Comparison of ENCODE assay signal across 8 mouse cellular contexts in genomic region chr4:136311042-136311999, GRCm38 (mm10). TPM values are rescaled to one million over a fixed set of nuclear protein-coding genes. Genes with fewer than 3 reads are reported as not detected.
DNase-seq lines count a peak whose midpoint lies in the region; ATAC-seq and TF ChIP-seq lines count a peak whose summit lies in the region.

No protein-coding gene starts in this region.

- H3K27ac ChIP-seq in MEL (ENCODE audit: control insufficient read depth, low read depth, low read length) (peak overlapping the region; percentile 87), macrophage (no peak overlapping the region)
- H3K27ac ChIP-seq in forebrain, embryonic 14.5 days (ENCODE audit: low read depth, low read length): peak overlapping the region; percentile 97

- H3K4me1 ChIP-seq in MEL (ENCODE audit: control insufficient read depth in 1 of 2, insufficient read depth in 2 of 2, low read length in 2 of 2): peaks cover 10 to 15% of the 10 kb centered on the region in 2 experiments; a peak in 2 of 4 replicates
- H3K4me1 ChIP-seq in forebrain, embryonic 14.5 days (ENCODE audit: control insufficient read depth, insufficient read depth, low read length): peaks cover 29% of the 10 kb centered on the region

- TF ChIP-seq CTCF in MEL (IDR thresholded peaks at IDR 0.05 in 2 of 3, conservative IDR thresholded peaks at IDR 0.05 in 1 of 3; ENCODE audit: control insufficient read depth in 1 of 3, insufficient read depth in 1 of 3, low read depth in 2 of 3, low read length in 3 of 3, poor library complexity in 1 of 3, severe bottlenecking in 1 of 3): no peak

- H3K9ac ChIP-seq in MEL (ENCODE audit: control insufficient read depth, low read depth, low read length, poor library complexity, severe bottlenecking): peak overlapping the region; percentile 100
- peak overlapping the region; percentile 100 for H3K9ac ChIP-seq in forebrain, embryonic 14.5 days (ENCODE audit: low read length)

- peak overlapping the region; percentile 69 to 75 for H3K4me3 ChIP-seq in MEL (ENCODE audit: control insufficient read depth in 1 of 2, insufficient read depth in 1 of 2, low read depth in 2 of 2, low read length in 2 of 2)
- H3K4me3 ChIP-seq in forebrain, embryonic 14.5 days (ENCODE audit: low read depth, low read length): peak overlapping the region; percentile 100
- peak overlapping the region; percentile 69 for H3K4me3 ChIP-seq in macrophage (ENCODE audit: inconsistent target)

- peak in 1 of 2 experiments; percentile 70; a peak in 2 of 4 replicates for TF ChIP-seq POLR2A in MEL (IDR thresholded peaks at IDR 0.05; ENCODE audit: control insufficient read depth in 1 of 2, insufficient read depth in 1 of 2, low read depth in 1 of 2, low read length in 2 of 2, poor library complexity in 1 of 2)

- peak; percentile 71 for DNase-seq in MEL (ENCODE audit: low read depth, low spot score)
- DNase-seq in c-Kit-positive CD71-negative TER-119-negative erythroid progenitor cells, embryonic 14.5 days (ENCODE audit: low read depth): peak; percentile 30
- DNase-seq in forebrain, embryonic 14.5 days (ENCODE audit: low spot score): peak; percentile 26
- DNase-seq in heart, postnatal 14 days: peak; percentile 53 to 61
- peak; percentile 54 for DNase-seq in large intestine, adult 2 months (ENCODE audit: low read depth, low spot score)
- DNase-seq in right cerebral cortex, postnatal 25 days: peak; percentile 41
- DNase-seq in urinary bladder, postnatal 36 days (ENCODE audit: low spot score in 2 of 2): peak; percentile 65 to 69

- intact Hi-C loops in heart, postnatal 14 days (cut with DNase I): no loop called here

- 0% methylated on average over 74 of the region's 81 CpGs for WGBS in forebrain, embryonic 14.5 days
- WGBS in large intestine, adult 2 months: under 1% methylated on average over 79 of the region's 81 CpGs
- WGBS in macrophage (ENCODE audit: missing documents): 2% methylated on average over 75 of the region's 81 CpGs

- no peaks in the 10 kb centered on the region for H3K9me3 ChIP-seq in MEL (replicated peaks; ENCODE audit: insufficient read depth, low read length)
- no peaks in the 10 kb centered on the region for H3K9me3 ChIP-seq in forebrain, embryonic 14.5 days (replicated peaks; ENCODE audit: control insufficient read depth, low read length)

- H3K4me2 ChIP-seq in forebrain, embryonic 14.5 days (ENCODE audit: low read length): peak overlapping the region; percentile 69

- ATAC-seq in forebrain, embryonic 14.5 days: no peak

- H3K36me3 ChIP-seq in MEL (ENCODE audit: control insufficient read depth in 1 of 2, insufficient read depth in 2 of 2, low read length in 2 of 2) (peaks cover 11 to 25% of the 10 kb centered on the region in 2 experiments), macrophage (ENCODE audit: inconsistent target) (no peaks in the 10 kb centered on the region)
- peaks cover 2% of the 10 kb centered on the region for H3K36me3 ChIP-seq in forebrain, embryonic 14.5 days (ENCODE audit: control insufficient read depth, insufficient read depth, low read length)

- no peaks in the 10 kb centered on the region for H3K27me3 ChIP-seq in MEL (ENCODE audit: control insufficient read depth in 1 of 2, insufficient read depth in 2 of 2, low read length in 2 of 2)
- no peaks in the 10 kb centered on the region for H3K27me3 ChIP-seq in forebrain, embryonic 14.5 days (replicated peaks; ENCODE audit: control insufficient read depth, insufficient read depth, low read length)

- TF ChIP-seq EP300 in MEL (IDR thresholded peaks at IDR 0.05; ENCODE audit: low read depth in 1 of 2, low read length in 2 of 2): peak in 1 of 2 experiments; percentile 36; a peak in 2 of 4 replicates

- TF ChIP-seq RAD21 in MEL (IDR thresholded peaks at IDR 0.05; ENCODE audit: low read depth, low read length): no peak

- H3K79me2 ChIP-seq in MEL (ENCODE audit: control insufficient read depth, insufficient read depth, low read length, poor library complexity) (peaks cover 43% of the 10 kb centered on the region), macrophage (ENCODE audit: inconsistent target) (peaks cover 51% of the 10 kb centered on the region)

TF ChIP-seq in MEL, 35 proteins besides CTCF, POLR2A, EP300 and RAD21:
- TF ChIP-seq ZMIZ1 (IDR thresholded peaks at IDR 0.05; ENCODE audit: low read depth, low read length) (0 out of 2 replicates have a peak, but pooled peaks have one; percentile 60), CHD1 (IDR thresholded peaks at IDR 0.05; ENCODE audit: low read depth, low read length) (peak; percentile 85), SIN3A (IDR thresholded peaks at IDR 0.05; ENCODE audit: low read length) (peak; percentile 51), POLR2AphosphoS2 (IDR thresholded peaks at IDR 0.05; ENCODE audit: low read length) (no peak), MAZ (IDR thresholded peaks at IDR 0.05; ENCODE audit: low read depth, low read length) (peak; percentile 74), UBTF (IDR thresholded peaks at IDR 0.05; ENCODE audit: borderline replicate concordance, insufficient read depth, low read depth, low read length) (no peak), TAL1 (IDR thresholded peaks at IDR 0.05; ENCODE audit: low read length) (no peak), ETS1 (IDR thresholded peaks at IDR 0.05; ENCODE audit: low read depth, low read length) (peak; percentile 39; the same call in 1 of the 2 replicates), E2F4 (IDR thresholded peaks at IDR 0.05; ENCODE audit: borderline replicate concordance, low read depth, low read length) (no peak), MXI1 (IDR thresholded peaks at IDR 0.05; ENCODE audit: low read depth, low read length) (peak; percentile 35; the same call in 1 of the 2 replicates), TCF12 (IDR thresholded peaks at IDR 0.05; ENCODE audit: low read depth, low read length) (peak; percentile 51; the same call in 1 of the 2 replicates), TBP (IDR thresholded peaks at IDR 0.05; ENCODE audit: low read depth, low read length) (no peak), BHLHE40 (IDR thresholded peaks at IDR 0.05; ENCODE audit: borderline replicate concordance, low read depth, low read length) (no peak), MYC (IDR thresholded peaks at IDR 0.05; ENCODE audit: low read depth, low read length) (0 out of 2 replicates have a peak, but pooled peaks have one; percentile 35), HCFC1 (IDR thresholded peaks at IDR 0.05; ENCODE audit: low read depth, low read length) (peak; percentile 36; the same call in 1 of the 2 replicates), CHD2 (IDR thresholded peaks at IDR 0.05; ENCODE audit: low read length) (no peak), USF2 (IDR thresholded peaks at IDR 0.05; ENCODE audit: borderline replicate concordance in 1 of 2, insufficient read depth in 1 of 2, low read depth in 1 of 2, low read length in 2 of 2) (no peak)

RNA-seq across cellular contexts. Expression of gene Hnrnpr, which starts 0.6 kb away (rescaled TPM):
- 90.0 and 97.2 TPM in 2 replicates for total RNA-seq in MEL (2012; rRNA removed)
- polyA plus RNA-seq in MEL (2012; ENCODE audit: insufficient read depth in 1 of 2, insufficient read length in 2 of 2, low read depth in 1 of 2, low replicate concordance in 2 of 2, missing spikeins in 1 of 2) (100 to 1,000 TPM; 148 to 366 TPM), macrophage (2018) (38.7 to 76.3 TPM (median 63.8 TPM) in 3 replicates)
- 195 and 201 TPM in 2 replicates for polyA plus RNA-seq in forebrain, embryonic 14.5 days (2014; fragmentation: Nextera tagmentation; extraction: Ambion mirVana)
- total RNA-seq in heart, postnatal 14 days (2021): 10 to 100 TPM; 47.8 to 51.5 TPM
- 7.8 and 9.1 TPM in 2 replicates for polyA plus RNA-seq in large intestine, adult 2 months (2012; rRNA removed)
- 10 to 100 TPM; 13.5 to 73.0 (median 39.3) TPM for total RNA-seq in macrophage (2018; cell fraction: chromatin; rRNA removed)
- total RNA-seq in macrophage (2018; cell fraction: cytosol; rRNA removed): 10 to 100 TPM; 26.3 to 45.4 (median 34.9) TPM
- 10 to 100 TPM; 16.7 to 95.3 (median 34.3) TPM for total RNA-seq in macrophage (2018; cell fraction: nucleus; rRNA removed)

RNA-seq across cellular contexts. Expression of gene Zfp46, which starts 26.8 kb away (rescaled TPM):
- 6.2 and 6.6 TPM in 2 replicates for total RNA-seq in MEL (2012; rRNA removed)
- polyA plus RNA-seq in MEL (2012; ENCODE audit: insufficient read depth in 1 of 2, insufficient read length in 2 of 2, low read depth in 1 of 2, low replicate concordance in 2 of 2, missing spikeins in 1 of 2) (1 to 10 TPM in 1 of 2 experiments, not detected in 1; 5.9 TPM), macrophage (2018) (6.8 to 8.2 TPM (median 7.8 TPM) in 3 replicates)
- 34.4 and 39.7 TPM in 2 replicates for polyA plus RNA-seq in forebrain, embryonic 14.5 days (2014; fragmentation: Nextera tagmentation; extraction: Ambion mirVana)
- 10 to 100 TPM; 56.1 to 64.2 TPM for total RNA-seq in heart, postnatal 14 days (2021)
- polyA plus RNA-seq in large intestine, adult 2 months (2012; rRNA removed): 6.8 and 11.7 TPM in 2 replicates
- 10 to 100 TPM in 11 of 26 experiments, 1 to 10 TPM in 15; 2.3 to 16.3 (median 9.3) TPM for total RNA-seq in macrophage (2018; cell fraction: chromatin; rRNA removed)
- 10 to 100 TPM in 17 of 26 experiments, 1 to 10 TPM in 9; 6.4 to 15.7 (median 10.5) TPM for total RNA-seq in macrophage (2018; cell fraction: cytosol; rRNA removed)
- 10 to 100 TPM in 15 of 26 experiments, 1 to 10 TPM in 11; 5.7 to 20.6 (median 11.9) TPM for total RNA-seq in macrophage (2018; cell fraction: nucleus; rRNA removed)
